Mouse (Mus musculus) neural tube, postnatal 0 days (tissue): ENCODE data around the gene Wapl. TPM values are rescaled to one million over a fixed set of nuclear protein-coding genes. Genes with fewer than 3 reads are reported as not detected.

Source experiments
- polyA plus RNA-seq: library from polyadenylated mRNA; unstranded; fragments of >200 nt; fragmentation: Nextera tagmentation; extraction: Ambion mirVana; gene quantifications from 2 replicates; pipeline ENCODE4 v1.2.1, GENCODE M21; 2015

Gene Wapl
- 10.3 and 12.3 TPM in 2 replicates for polyA plus RNA-seq

DNA sequence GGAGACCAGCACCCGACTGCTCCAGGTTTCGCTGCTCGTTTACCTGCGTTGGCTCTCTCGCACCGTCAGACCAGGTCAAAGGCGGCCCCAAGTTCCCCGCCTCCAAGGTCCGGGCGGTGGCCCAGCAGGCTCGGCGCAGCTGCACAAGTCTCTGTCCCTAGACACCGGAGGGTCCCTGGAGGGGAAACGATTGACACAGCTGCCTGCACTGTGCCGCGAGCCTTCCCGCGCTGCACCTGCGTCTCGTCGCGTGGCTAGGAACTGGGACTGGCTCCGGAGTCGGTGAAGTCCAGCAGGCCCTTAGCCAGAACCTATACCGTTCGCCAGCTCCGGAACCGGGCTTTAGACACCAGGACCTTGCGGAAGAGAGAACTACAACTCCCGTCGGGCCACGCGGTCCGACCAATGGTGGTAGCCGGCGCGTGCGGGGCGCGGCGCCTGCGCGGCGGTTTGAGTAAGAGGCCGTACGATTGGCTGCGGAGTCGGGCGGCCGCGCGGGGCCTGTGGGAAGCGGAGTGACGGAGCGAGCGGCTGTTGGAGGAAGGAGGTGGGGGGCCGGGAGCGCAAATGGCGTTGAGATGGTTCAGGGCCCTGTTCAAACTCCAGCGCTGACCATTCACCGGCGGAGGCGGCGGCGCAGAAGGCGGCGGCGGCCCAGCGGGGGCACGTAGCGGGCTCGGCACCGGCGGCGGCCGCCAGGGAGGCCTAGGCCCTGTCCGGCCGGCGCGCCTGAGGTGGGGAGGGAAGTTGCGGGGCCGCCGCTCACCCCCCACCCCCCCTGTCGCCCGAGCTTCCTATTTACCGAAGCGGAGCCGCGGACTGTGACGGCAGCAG lies at the start of gene Wapl:
Wapl (plus strand) TSS at position 534 of the 834 bp plus-strand sequence.

Other genes starting within 250 kb of the Wapl start
- 20.3 and 21.0 TPM in 2 replicates for gene Bmpr1a, start 170.6 kb upstream of the Wapl start, polyA plus RNA-seq
- not detected in 2 replicates for gene 9230112D13Rik, start 151.1 kb upstream of the Wapl start, polyA plus RNA-seq
- 1.6 and 1.7 TPM in 2 replicates for gene Ldb3, start 85.2 kb upstream of the Wapl start, polyA plus RNA-seq
- gene Opn4, start 73.8 kb upstream of the Wapl start, polyA plus RNA-seq, result not detected in 2 replicates
- gene Grid1, start 146.2 kb downstream of the Wapl start, polyA plus RNA-seq, result 10.6 and 12.7 TPM in 2 replicates